Mouse (Mus musculus) olfactory bulb, adult 2 months (tissue): ENCODE data around the gene Itga7.

Source experiments
- CTCF ChIP-seq: fragments of 200-500 bp; IDR thresholded peaks from 2 replicates; pipeline ENCODE4 v1.5.1; 2012; ENCODE audit warnings: low read depth, mild to moderate bottlenecking, low read length, moderate library complexity; ENCODE audit not compliant: insufficient read depth
- POLR2A ChIP-seq: fragments of 200-500 bp; IDR thresholded peaks from 2 replicates; pipeline ENCODE4 v1.6.1; 2012; ENCODE audit warnings: mild to moderate bottlenecking, low read depth, low read length, moderate library complexity; ENCODE audit not compliant: insufficient read depth

DNA sequence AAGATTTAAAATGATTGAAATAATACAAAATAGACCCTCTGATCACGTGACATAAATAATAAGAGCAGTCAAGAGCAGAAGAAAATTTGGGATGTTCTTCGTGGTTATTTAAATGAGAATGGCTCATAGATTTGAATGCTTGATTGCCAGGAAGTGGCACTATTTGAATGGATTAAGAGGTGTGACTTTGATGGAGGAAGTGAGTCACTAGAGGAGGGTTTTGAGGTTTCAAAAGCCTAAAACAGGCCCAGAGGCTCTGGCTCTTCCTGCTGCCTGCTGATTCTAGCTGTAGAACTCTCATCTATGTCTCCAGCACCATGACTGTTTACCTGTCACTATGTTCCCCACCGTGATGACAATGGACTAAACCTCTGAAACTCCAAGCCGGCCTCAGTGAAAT, 39.2 kb downstream of the Itga7 start:
- TF ChIP-seq CTCF (no peak), POLR2A (no peak)
